In genomic region chr1:194114399-194114798, GRCm38 (mm10) we compare ENCODE assay signal across 22 mouse cellular contexts.
A peak's percentile ranks its signal among the peaks of the same experiment; 100 is the strongest.
DNase-seq lines count a peak whose midpoint lies in the region; ATAC-seq and TF ChIP-seq lines count a peak whose summit lies in the region.
"Had no signal": no experiment of that assay in that cellular context is flagged by ENCODE, and none has a peak within 500 bp of the region (broad histone marks: within the 10 kb centered on the region; RNA-seq: fewer than 3 reads in every experiment).

No protein-coding gene starts in this region.

- peaks cover 3% of the 10 kb centered on the region; the same call in 1 of the 2 replicates for H3K4me1 ChIP-seq in hindbrain, embryonic 12.5 days
- H3K4me1 ChIP-seq in hindbrain, embryonic 16.5 days (ENCODE audit: control insufficient read depth, insufficient read depth, low read depth, low read length): no peaks in the 10 kb centered on the region
- no peaks in the 10 kb centered on the region for H3K4me1 ChIP-seq in forebrain, embryonic 14.5 days (ENCODE audit: control insufficient read depth, insufficient read depth, low read length)
- H3K4me1 ChIP-seq in forebrain, embryonic 16.5 days (replicated peaks; ENCODE audit: control insufficient read depth, insufficient read depth, low read length): peaks cover 3% of the 10 kb centered on the region; the same call in 1 of the 2 replicates
- H3K4me1 ChIP-seq in lung, postnatal 0 days (ENCODE audit: insufficient read depth, low read depth, low read length): no peaks in the 10 kb centered on the region
- H3K4me1 ChIP-seq: heart, embryonic 13.5 days; intestine, embryonic 15.5 days had no signal

- 0 out of 2 replicates have a peak, but pooled peaks have one; percentile 19 for ATAC-seq in hindbrain, embryonic 12.5 days (ENCODE audit: low FRiP score)
- ATAC-seq in hindbrain, embryonic 16.5 days: no peak
- ATAC-seq in forebrain, embryonic 14.5 days: peak; percentile 88
- peak; percentile 93 for ATAC-seq in forebrain, embryonic 16.5 days
- no peak for ATAC-seq in lung, postnatal 0 days
- ATAC-seq: CD4-positive, CD25-positive, alpha-beta regulatory T cell, adult 4 months; intestine, embryonic 15.5 days had no signal

- no peak overlapping the region for H3K9ac ChIP-seq in hindbrain, embryonic 12.5 days
- H3K9ac ChIP-seq in hindbrain, embryonic 16.5 days (ENCODE audit: low read depth, low read length): no peak overlapping the region
- no peak overlapping the region for H3K9ac ChIP-seq in forebrain, embryonic 14.5 days (ENCODE audit: low read length)
- no peak overlapping the region for H3K9ac ChIP-seq in forebrain, embryonic 16.5 days (replicated peaks; ENCODE audit: low read depth, low read length)
- H3K9ac ChIP-seq in lung, postnatal 0 days (replicated peaks; ENCODE audit: low read depth): no peak overlapping the region
- H3K9ac ChIP-seq: heart, embryonic 13.5 days; hindbrain, embryonic 15.5 days; intestine, embryonic 15.5 days had no signal

- H3K27ac ChIP-seq in hindbrain, embryonic 12.5 days: 0 out of 2 replicates have a peak overlapping the region, but pooled peaks have one; percentile 1
- H3K27ac ChIP-seq in hindbrain, embryonic 16.5 days (ENCODE audit: low read depth, low read length): no peak overlapping the region
- no peak overlapping the region for H3K27ac ChIP-seq in forebrain, embryonic 14.5 days (ENCODE audit: low read depth, low read length)
- 0 out of 2 replicates have a peak overlapping the region, but pooled peaks have one; percentile 44 for H3K27ac ChIP-seq in forebrain, embryonic 16.5 days (ENCODE audit: low read length)
- no peak overlapping the region for H3K27ac ChIP-seq in lung, postnatal 0 days (ENCODE audit: low read length)
- H3K27ac ChIP-seq: heart, adult 2 months; heart, embryonic 10.5 days; heart, embryonic 13.5 days; hindbrain, embryonic 15.5 days; intestine, embryonic 15.5 days had no signal

- H3K36me3 ChIP-seq in hindbrain, embryonic 12.5 days: no peaks in the 10 kb centered on the region
- no peaks in the 10 kb centered on the region for H3K36me3 ChIP-seq in hindbrain, embryonic 16.5 days (ENCODE audit: control insufficient read depth, insufficient read depth, low read length)
- no peaks in the 10 kb centered on the region for H3K36me3 ChIP-seq in forebrain, embryonic 14.5 days (ENCODE audit: control insufficient read depth, insufficient read depth, low read length)
- H3K36me3 ChIP-seq in forebrain, embryonic 16.5 days (ENCODE audit: control insufficient read depth, insufficient read depth): no peaks in the 10 kb centered on the region
- H3K36me3 ChIP-seq in lung, postnatal 0 days (ENCODE audit: insufficient read depth, low read length): no peaks in the 10 kb centered on the region
- H3K36me3 ChIP-seq: heart, embryonic 10.5 days; heart, embryonic 13.5 days; hindbrain, embryonic 15.5 days; intestine, embryonic 15.5 days had no signal

- 39% methylated on average over 1 of the region's 1 CpGs for WGBS in hindbrain, embryonic 12.5 days
- 29% methylated on average over 1 of the region's 1 CpGs for WGBS in hindbrain, embryonic 16.5 days
- WGBS in forebrain, embryonic 14.5 days: 23% methylated on average over 1 of the region's 1 CpGs
- WGBS in forebrain, embryonic 16.5 days: 28% methylated on average over 1 of the region's 1 CpGs
- WGBS in lung, postnatal 0 days: 60% methylated on average over 1 of the region's 1 CpGs

- TF ChIP-seq EP300 in lung, postnatal 0 days (IDR thresholded peaks at IDR 0.05): no peak

- H3K4me3 ChIP-seq in hindbrain, embryonic 12.5 days: no peak overlapping the region
- no peak overlapping the region for H3K4me3 ChIP-seq in hindbrain, embryonic 16.5 days (ENCODE audit: low read length)
- no peak overlapping the region for H3K4me3 ChIP-seq in forebrain, embryonic 14.5 days (ENCODE audit: low read depth, low read length)
- H3K4me3 ChIP-seq in forebrain, embryonic 16.5 days (replicated peaks; ENCODE audit: low read length): no peak overlapping the region
- no peak overlapping the region for H3K4me3 ChIP-seq in lung, postnatal 0 days (ENCODE audit: low read depth, low read length)
- H3K4me3 ChIP-seq: heart, adult 2 months; heart, embryonic 10.5 days; heart, embryonic 13.5 days; hindbrain, embryonic 15.5 days; intestine, embryonic 15.5 days had no signal

- H3K4me2 ChIP-seq in hindbrain, embryonic 12.5 days (replicated peaks): no peak overlapping the region
- no peak overlapping the region for H3K4me2 ChIP-seq in hindbrain, embryonic 16.5 days (ENCODE audit: low read length)
- H3K4me2 ChIP-seq in forebrain, embryonic 14.5 days (ENCODE audit: low read length): no peak overlapping the region
- H3K4me2 ChIP-seq in forebrain, embryonic 16.5 days (ENCODE audit: low read length): no peak overlapping the region
- H3K4me2 ChIP-seq in lung, postnatal 0 days (replicated peaks; ENCODE audit: low read depth, low read length): no peak overlapping the region
- H3K4me2 ChIP-seq: heart, embryonic 13.5 days; hindbrain, embryonic 15.5 days; intestine, embryonic 15.5 days had no signal

- H3K9me3 ChIP-seq in hindbrain, embryonic 12.5 days (replicated peaks): no peaks in the 10 kb centered on the region
- H3K9me3 ChIP-seq in hindbrain, embryonic 16.5 days (ENCODE audit: control insufficient read depth, low read length): no peaks in the 10 kb centered on the region
- H3K9me3 ChIP-seq in forebrain, embryonic 14.5 days (replicated peaks; ENCODE audit: control insufficient read depth, low read length): no peaks in the 10 kb centered on the region
- H3K9me3 ChIP-seq in forebrain, embryonic 16.5 days (ENCODE audit: control insufficient read depth, low read length): no peaks in the 10 kb centered on the region
- H3K9me3 ChIP-seq in lung, postnatal 0 days (ENCODE audit: low read length): no peaks in the 10 kb centered on the region
- H3K9me3 ChIP-seq: heart, embryonic 10.5 days; heart, embryonic 13.5 days; hindbrain, embryonic 15.5 days; intestine, embryonic 15.5 days had no signal

- H3K27me3 ChIP-seq in hindbrain, embryonic 12.5 days: no peaks in the 10 kb centered on the region
- H3K27me3 ChIP-seq in hindbrain, embryonic 16.5 days (replicated peaks; ENCODE audit: control insufficient read depth, insufficient read depth, low read length): no peaks in the 10 kb centered on the region
- H3K27me3 ChIP-seq in forebrain, embryonic 14.5 days (replicated peaks; ENCODE audit: control insufficient read depth, insufficient read depth, low read length): no peaks in the 10 kb centered on the region
- no peaks in the 10 kb centered on the region for H3K27me3 ChIP-seq in forebrain, embryonic 16.5 days (replicated peaks; ENCODE audit: control insufficient read depth, insufficient read depth, low read length)
- H3K27me3 ChIP-seq in lung, postnatal 0 days (replicated peaks; ENCODE audit: insufficient read depth, low read length): no peaks in the 10 kb centered on the region
- H3K27me3 ChIP-seq: heart, embryonic 13.5 days; hindbrain, embryonic 15.5 days; intestine, embryonic 15.5 days had no signal

- no peak for TF ChIP-seq CTCF in lung, postnatal 0 days (IDR thresholded peaks at IDR 0.05)

- peak; percentile 63 for DNase-seq in forebrain, embryonic 14.5 days (ENCODE audit: low spot score)
- no peak for DNase-seq in adrenal gland, adult 8-10 months
- no peak for DNase-seq in lung, postnatal 0 days (ENCODE audit: low spot score)
- DNase-seq: adrenal gland, adult 2 months; adrenal gland, postnatal 25 days; cerebellum, adult 18-20 months; cerebellum, adult 9-10 months; cerebellum, postnatal 14 days; gastrocnemius, postnatal 10 days; gastrocnemius, postnatal 36 days; heart, adult 2 months; heart, postnatal 14 days; heart, postnatal 4 days; kidney, adult 11 months had no signal

Comparison
In these comparisons a context has a peak if more than half of its experiments do, and no peak if none do; other contexts are left out.
1. ATAC-seq: peak in hindbrain, embryonic 12.5 days (single experiment), forebrain, embryonic 14.5 days (single experiment) and forebrain, embryonic 16.5 days (single experiment); none in hindbrain, embryonic 16.5 days (single experiment) and lung, postnatal 0 days (single experiment).
2. H3K27ac ChIP-seq: peak in hindbrain, embryonic 12.5 days (single experiment) and forebrain, embryonic 16.5 days (single experiment); none in hindbrain, embryonic 16.5 days (single experiment), forebrain, embryonic 14.5 days (single experiment) and lung, postnatal 0 days (single experiment).